Mouse (Mus musculus) ES-Bruce4 (cell line): ENCODE results near the gene Nup188.

ENCODE experiments used
- CTCF ChIP-seq: IDR thresholded peaks from one replicate; pipeline ENCODE4 v1.8.1; 2011; ENCODE audit warnings: low read depth, low read length
- EP300 ChIP-seq: IDR thresholded peaks from 2 replicates; pipeline ENCODE4 v1.6.1; 2011; ENCODE audit warnings: low read depth, low read length; ENCODE audit not compliant: insufficient read depth
- POLR2A ChIP-seq: IDR thresholded peaks from one replicate; pipeline ENCODE4 v1.8.1; 2011; ENCODE audit warnings: low read length; ENCODE audit not compliant: insufficient read depth

DNA sequence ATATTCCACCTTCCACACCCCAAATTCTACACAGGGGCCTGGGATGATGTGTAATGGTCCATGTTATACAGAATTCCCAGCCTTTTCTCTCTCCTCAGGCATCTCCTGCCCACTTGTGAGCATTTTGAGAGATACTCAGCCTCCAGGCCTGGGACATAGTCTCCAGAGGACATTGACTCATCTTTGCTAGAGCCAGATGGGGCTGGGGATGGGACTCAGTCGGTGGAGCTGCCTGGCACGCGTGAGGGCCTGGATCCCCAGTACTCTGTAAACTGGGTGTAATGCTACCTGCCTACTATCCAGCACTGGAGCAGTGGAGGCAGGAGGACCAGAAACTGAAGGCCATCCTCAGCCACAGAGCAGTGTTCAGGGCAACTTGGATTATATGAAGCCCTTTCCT, 37.0 kb upstream of the Nup188 start:
- TF ChIP-seq CTCF (no peak), POLR2A (no peak), EP300 (no peak)
